Mouse (Mus musculus) gastrocnemius, adult 8-10 months (tissue): ENCODE data around the gene Drc7. TPM values are rescaled to one million over a fixed set of nuclear protein-coding genes. Genes with fewer than 3 reads are reported as not detected.
"Not testable (repeated sequence)": the region's sequence is repeated elsewhere in the genome, so short reads cannot be mapped to it uniquely, and the experiment has no call there.

Source experiments
- DNase-seq, 2 experiments: peaks; one replicate each; pipeline ENCODE4 v3.0.0; 2022; ENCODE audit warnings: low spot score in 2 of 2
- total RNA-seq, 4 experiments: library from RNA; stranded (reverse); gene quantifications; 2 replicates each; pipeline ENCODE4 v1.2.4; 2022

Gene Drc7
- total RNA-seq = not detected

GRCm38 (mm10) chr8:95054927-95055510 is at the start of gene Drc7:
Gene Drc7 (plus strand): TSS chr8:95055103.
- no peak for DNase-seq

GRCm38 (mm10) chr8:95012442-95012919 is 42.4 kb upstream of the Drc7 start:
- no peak for DNase-seq

DNA sequence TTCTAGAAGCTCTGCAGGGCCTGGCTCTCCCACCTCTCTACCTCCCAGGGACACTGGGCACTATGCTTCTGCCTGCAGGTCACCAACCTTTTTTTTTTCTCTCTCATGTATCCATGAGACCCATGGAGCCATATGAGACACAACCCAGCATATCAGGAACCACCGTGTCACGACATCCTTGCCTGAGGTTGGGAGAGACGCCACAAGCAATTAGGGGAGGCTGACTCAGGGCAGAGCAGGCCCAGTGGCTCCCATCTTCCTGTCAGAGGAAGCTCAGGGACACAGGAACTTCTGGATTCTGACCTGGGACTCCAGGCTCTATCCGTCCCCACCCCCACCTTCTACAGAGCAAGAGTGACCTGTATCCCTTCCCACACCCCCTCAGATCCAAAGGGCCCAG is 39.0 kb upstream of the Drc7 start:
- no peak for DNase-seq

DNA sequence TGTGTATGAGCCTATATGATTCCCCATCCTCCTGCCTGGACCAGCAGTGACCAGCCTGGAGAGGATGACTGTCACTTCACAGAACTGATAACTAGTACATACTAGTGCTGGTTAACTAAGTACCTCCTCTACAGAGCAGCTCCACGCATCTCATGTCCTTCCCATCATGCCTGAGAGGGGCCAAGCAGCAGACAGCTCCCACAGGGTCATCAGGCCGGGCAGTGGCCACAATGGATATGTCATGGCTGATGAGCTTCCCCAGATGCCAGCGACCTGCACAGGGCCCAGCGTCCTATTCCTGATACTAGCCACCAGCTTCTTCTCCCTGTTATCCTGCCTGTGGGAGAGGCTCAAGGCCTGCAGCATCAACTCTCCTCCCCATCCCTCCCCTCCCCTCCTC is 38.2 kb upstream of the Drc7 start:
- no peak for DNase-seq

- DNase-seq = no peak
Observed at GRCm38 (mm10) chr8:95017451-95017850, 37.5 kb upstream of the Drc7 start, which contains the start of gene Adgrg3. Gene Adgrg3 (plus strand): TSS chr8:95017692.

DNA sequence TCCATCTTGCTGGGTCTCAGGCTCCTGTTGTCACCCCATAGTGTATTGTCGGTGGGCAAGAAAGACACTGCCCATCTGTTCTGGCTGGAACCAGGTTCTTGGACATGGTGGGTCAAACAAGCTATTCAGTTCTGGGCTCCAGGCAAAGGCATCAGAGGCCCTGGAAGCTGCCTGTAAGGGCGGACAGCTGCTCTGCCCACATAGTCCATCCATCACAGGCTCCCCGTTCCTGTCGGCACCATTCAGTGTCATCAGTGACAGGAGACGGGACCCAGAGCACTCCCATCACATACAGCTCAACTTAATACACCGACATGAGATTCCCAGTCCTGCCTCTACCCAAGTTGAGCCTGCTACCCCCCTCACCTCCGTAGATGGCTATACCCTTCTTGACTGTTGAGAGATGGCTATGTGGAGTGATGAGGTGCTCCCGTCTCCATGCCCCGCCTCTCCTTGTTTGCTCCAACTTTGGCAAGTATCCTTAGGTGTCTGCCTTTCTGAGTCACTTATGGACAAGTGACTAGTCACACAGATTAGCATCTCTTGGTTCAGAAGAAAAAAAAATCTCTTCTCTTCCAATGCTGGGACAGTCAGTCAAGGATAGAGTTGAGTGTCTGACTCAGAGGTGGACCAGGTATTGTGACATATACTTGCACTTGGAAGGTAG is 36.8 kb upstream of the Drc7 start:
- DNase-seq = no peak

GRCm38 (mm10) chr8:95020293-95020777 is 34.6 kb upstream of the Drc7 start:
- DNase-seq = no peak

- DNase-seq = no peak
Observed at GRCm38 (mm10) chr8:95020821-95021220, 34.1 kb upstream of the Drc7 start.

DNA sequence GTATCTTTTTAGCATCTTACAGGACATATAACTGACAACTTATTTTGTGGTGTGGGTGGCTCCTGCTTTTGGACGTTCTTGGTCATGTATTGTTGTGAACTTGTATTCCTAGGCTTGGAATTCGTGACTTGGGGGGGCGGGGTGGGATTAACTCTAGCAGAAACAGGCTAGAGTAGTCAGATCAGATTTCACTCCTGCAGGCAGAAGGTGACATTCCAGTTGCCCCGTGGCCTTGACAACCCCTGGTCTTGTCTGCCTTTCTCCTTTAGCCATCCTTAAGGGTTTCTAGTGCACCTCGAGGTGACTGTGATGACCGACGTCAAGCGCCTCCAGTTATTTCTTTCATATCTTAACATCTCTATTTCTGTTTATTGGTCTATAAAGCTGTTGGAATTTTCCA is 31.7 kb upstream of the Drc7 start:
- DNase-seq = no peak

DNA sequence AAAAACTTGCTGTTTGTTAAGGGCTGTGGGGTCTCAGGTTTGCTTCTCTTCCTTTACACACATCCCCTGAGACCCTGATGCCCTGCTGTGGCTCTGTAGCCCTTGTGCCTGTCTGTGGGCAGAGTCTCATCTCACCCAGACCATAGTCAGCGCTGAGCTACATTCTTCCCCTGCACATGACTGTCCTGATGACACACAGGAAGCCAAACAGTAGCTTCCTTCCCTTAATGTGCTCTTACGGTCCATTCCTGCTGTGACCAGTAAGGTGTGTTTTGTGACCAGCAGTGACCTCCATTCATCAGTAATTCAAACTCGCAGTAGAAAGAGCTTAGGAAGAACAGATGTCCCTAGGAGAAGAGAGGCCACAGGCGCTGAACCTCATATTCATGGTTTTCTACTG is 30.5 kb upstream of the Drc7 start:
- no peak for DNase-seq

DNA sequence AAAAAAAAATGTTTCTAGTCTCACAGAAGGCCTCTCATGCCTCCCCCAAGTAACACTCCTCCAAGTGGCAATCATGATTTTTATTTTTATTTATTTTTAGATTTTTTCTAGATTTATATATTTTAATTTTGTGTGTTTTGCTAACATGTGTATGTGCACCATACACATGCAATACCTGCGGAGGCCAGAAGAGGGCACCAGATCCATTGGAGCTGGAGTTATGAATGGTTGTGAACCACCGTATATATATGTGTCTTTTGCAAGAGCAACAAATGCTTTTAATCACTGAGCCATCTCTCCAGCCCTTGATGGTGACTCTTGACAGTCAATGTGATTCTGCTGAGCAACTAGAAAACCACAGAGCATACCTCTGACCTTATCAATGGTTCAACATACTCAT is 29.5 kb upstream of the Drc7 start:
- DNase-seq = no peak

DNA sequence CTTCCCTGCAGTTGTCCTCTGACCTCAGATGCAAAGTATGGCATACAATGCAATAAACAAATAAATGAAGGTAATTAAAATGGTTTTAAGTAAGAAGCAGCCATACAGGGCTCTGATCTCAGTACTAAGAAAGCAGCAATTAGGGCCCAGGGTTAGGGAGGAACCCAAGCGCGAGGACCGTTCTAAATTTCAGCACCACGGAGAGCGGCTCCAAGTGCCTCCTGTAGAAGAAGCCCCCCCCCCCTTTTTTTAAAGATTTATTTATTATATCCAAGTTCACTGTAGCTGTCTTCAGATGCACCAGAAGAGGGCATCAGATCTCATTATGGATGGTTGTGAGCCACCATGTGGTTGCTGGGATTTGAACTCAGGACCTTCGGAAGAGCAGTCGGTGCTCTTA is 26.5 kb upstream of the Drc7 start:
- DNase-seq = not testable (repeated sequence)

GRCm38 (mm10) chr8:95037106-95037925 is 17.6 kb upstream of the Drc7 start:
- DNase-seq = peak in 1 of 2 experiments; percentile 9

GRCm38 (mm10) chr8:95041883-95042784 is 12.8 kb upstream of the Drc7 start:
- DNase-seq = no peak

DNA sequence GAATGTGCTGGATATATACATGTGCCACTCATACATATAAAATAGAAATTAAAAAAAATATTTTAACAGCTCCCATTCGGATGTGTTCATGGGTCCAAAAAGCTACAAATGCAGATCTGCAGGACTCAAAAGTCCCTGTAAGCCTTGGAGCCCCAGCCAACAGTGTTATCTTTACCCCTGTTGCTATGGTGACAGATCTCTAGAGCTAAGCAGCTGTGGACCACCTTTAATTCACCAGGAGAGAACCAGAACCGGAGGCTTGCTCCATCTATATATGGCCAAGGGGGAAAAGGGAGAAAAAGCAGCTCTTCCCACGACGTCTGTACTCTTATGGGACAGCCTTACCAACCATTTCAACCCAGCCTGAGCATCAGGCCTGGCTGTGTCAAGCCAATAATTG is 10.1 kb upstream of the Drc7 start:
- no peak for DNase-seq

- no peak for DNase-seq
Observed at GRCm38 (mm10) chr8:95046982-95047381, 7.9 kb upstream of the Drc7 start.

- no peak for DNase-seq
Observed at GRCm38 (mm10) chr8:95047884-95048680, 6.8 kb upstream of the Drc7 start.

DNA sequence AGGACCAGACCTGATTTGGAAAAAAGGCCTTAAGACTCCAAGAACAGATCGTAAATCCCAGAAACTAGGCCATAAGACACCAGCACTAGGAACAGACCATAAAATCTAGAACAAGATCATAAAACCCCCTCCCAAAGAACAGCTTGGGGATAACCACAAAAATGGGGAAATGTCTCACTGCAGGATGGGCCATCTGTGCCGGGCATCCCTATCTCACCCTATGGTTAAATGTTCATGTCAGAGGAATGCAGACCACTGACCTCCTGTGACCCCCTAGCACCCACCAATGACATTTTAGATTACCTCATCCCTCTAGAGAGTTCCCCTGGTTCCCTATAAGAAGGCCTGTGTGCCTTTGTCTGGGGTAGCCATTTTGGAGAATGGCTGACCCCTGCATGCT is 5.3 kb upstream of the Drc7 start:
- no peak for DNase-seq

DNA sequence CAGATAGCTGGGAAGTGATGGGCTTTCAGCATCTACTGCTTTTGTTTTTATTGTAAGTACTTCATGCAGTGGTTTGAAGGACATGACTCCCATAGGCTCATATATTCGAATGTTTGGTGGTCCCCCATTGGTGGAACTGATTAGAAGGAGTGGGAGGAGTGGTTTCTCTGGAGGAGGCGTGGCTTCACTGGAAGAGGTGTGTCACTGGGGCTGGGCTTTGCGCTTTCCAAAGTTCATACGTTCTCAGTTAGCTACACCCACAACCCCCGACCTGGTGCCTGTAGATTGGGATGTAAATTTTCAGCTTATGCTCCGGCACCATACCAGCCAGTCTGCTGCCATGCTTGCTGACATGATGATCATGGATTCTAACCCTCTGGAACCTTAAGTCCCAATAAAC is 465 bp upstream of the Drc7 start:
- DNase-seq = no peak

GRCm38 (mm10) chr8:95056414-95056813 is 1.5 kb downstream of the Drc7 start:
- DNase-seq = no peak
